ENCODE assay signal across 11 mouse cellular contexts in genomic region chr19:57129729-57130128, GRCm38 (mm10).
"Had no signal": no experiment of that assay in that cellular context is flagged by ENCODE, and none has a peak within 500 bp of the region (broad histone marks: within the 10 kb centered on the region; RNA-seq: fewer than 3 reads in every experiment).

No protein-coding gene starts in this region.

- DNase-seq: kidney, adult 9 months; kidney, postnatal 36 days; liver; liver, embryonic 13.5 days; liver, postnatal 0 days; right cerebral cortex, postnatal 14 days; thymus, adult 18-20 months; thymus, postnatal 25 days had no signal

- H3K4me3 ChIP-seq: limb, embryonic 12.5 days; liver, embryonic 13.5 days; midbrain, embryonic 12.5 days had no signal

- H3K9me3 ChIP-seq: limb, embryonic 12.5 days; liver, embryonic 13.5 days; midbrain, embryonic 12.5 days had no signal

- H3K36me3 ChIP-seq: limb, embryonic 12.5 days; liver, embryonic 13.5 days; midbrain, embryonic 12.5 days had no signal

- H3K27me3 ChIP-seq: liver, embryonic 13.5 days; midbrain, embryonic 12.5 days had no signal

- H3K27ac ChIP-seq: kidney, postnatal 0 days; limb, embryonic 12.5 days; liver, embryonic 13.5 days; midbrain, embryonic 12.5 days had no signal
